Mouse (Mus musculus): ENCODE measurements around the gene Cpne7.

DNA sequence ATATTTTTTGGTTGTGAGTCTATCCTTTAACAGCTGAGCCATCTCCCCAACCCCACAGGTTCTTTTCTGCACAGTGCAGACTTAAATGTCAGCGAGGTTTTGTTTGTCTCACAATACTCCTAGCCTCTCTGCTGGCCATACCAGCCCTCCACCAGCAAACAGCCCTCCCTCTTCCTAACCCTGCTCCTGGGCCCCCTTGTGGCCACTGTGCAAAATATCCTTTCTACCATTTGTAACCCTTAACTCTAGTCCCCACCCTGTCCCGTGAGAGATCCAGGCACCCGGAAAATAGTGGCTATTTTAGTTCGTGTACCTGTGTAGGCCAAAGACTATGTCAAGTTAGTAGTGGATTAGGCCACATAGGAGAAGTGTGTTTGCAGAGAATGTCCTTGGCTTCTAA is 6.5 kb upstream of the Cpne7 start:
- no peak for TF ChIP-seq EP300 (optimal IDR thresholded peaks at IDR 0.05)
- TF ChIP-seq CTCF (IDR thresholded peaks at IDR 0.05; ENCODE audit: low read depth) = peak; percentile 85

All from stomach, postnatal 0 days (tissue).